Mouse (Mus musculus) cerebellum, adult 2 months (tissue): ENCODE measurements around the gene Slc38a6. TPM values are rescaled to one million over a fixed set of nuclear protein-coding genes. Genes with fewer than 3 reads are reported as not detected.
A peak's percentile ranks its signal among the peaks of the same experiment; 100 is the strongest.

Experiments
- DNase-seq, 2 experiments: peaks; one replicate each; pipeline ENCODE4 v3.0.0; 2021
- H3K27ac ChIP-seq: fragments of 200-500 bp; 2 replicates; pipeline ENCODE4 v1.5.1; 2012; ENCODE audit warnings: low read length, control low read depth, inconsistent platforms; ENCODE audit not compliant: insufficient read depth
- H3K27me3 ChIP-seq: fragments of 200-500 bp; 2 replicates; pipeline ENCODE4 v1.6.1; 2012; ENCODE audit warnings: inconsistent platforms, mild to moderate bottlenecking, low read length, moderate library complexity; ENCODE audit not compliant: control insufficient read depth, insufficient read depth
- H3K4me1 ChIP-seq: fragments of 200-500 bp; 2 replicates; pipeline ENCODE4 v1.6.1; 2011; ENCODE audit warnings: low read length; ENCODE audit not compliant: control insufficient read depth, insufficient read depth
- H3K4me3 ChIP-seq: fragments of 200-500 bp; replicated peaks from 2 replicates; pipeline ENCODE3; 2011; ENCODE audit warnings: mild to moderate bottlenecking, low read depth, low read length, control low read depth; ENCODE audit not compliant: insufficient read depth
- CTCF ChIP-seq: fragments of 200-500 bp; IDR thresholded peaks from 2 replicates; pipeline ENCODE4 v1.5.1; 2011; ENCODE audit warnings: low read depth, mild to moderate bottlenecking, control low read depth, low read length, moderate library complexity, borderline replicate concordance; ENCODE audit not compliant: insufficient read depth
- POLR2A ChIP-seq: fragments of 200-500 bp; IDR thresholded peaks from 2 replicates; pipeline ENCODE4 v1.6.1; 2011; ENCODE audit warnings: low read length, control low read depth, borderline replicate concordance; ENCODE audit not compliant: insufficient read depth
- WGBS: fragments of 180-500 bp; shearing (Covaris S2); methylation state at CpG from one replicate; pipeline ENCODE4 v1.1.7; 2018; 5-methylcytosine and 5-hydroxymethylcytosine counted together
- polyA plus RNA-seq: library from polyadenylated mRNA; depleted of rRNA; stranded (reverse); fragments of >200 nt; gene quantifications from 2 replicates; pipeline ENCODE4 v1.2.3, GENCODE M21; 2012

Gene Slc38a6
- polyA plus RNA-seq, 1 experiment, result 23.6 TPM

- no peak for TF ChIP-seq CTCF
- no peak for TF ChIP-seq POLR2A
- Histone ChIP-seq H3K27me3 (no peaks in the 10 kb centered on the region), H3K27ac (no peak overlapping the region), H3K4me3 (no peak overlapping the region), H3K4me1 (peaks cover 7% of the 10 kb centered on the region)
- 44% methylated on average over 5 of the region's 5 CpGs for whole genome bisulfite sequencing
- peak in 1 of 2 experiments; percentile 30 for DNase-seq
Observed at GRCm38 (mm10) chr12:73353362-73353761, 66.8 kb downstream of the Slc38a6 start.

GRCm38 (mm10) chr12:73354521-73354920 lies 67.9 kb downstream of the Slc38a6 start:
- Histone ChIP-seq H3K27me3 (no peaks in the 10 kb centered on the region), H3K4me3 (no peak overlapping the region), H3K4me1 (peaks cover 7% of the 10 kb centered on the region), H3K27ac (no peak overlapping the region)
- TF ChIP-seq CTCF, result no peak
- TF ChIP-seq POLR2A, result no peak
- 61% methylated on average over 4 of the region's 4 CpGs for WGBS
- DNase-seq, result no peak

GRCm38 (mm10) chr12:73355084-73355775 lies 68.7 kb downstream of the Slc38a6 start:
- DNase-seq, result peak in 1 of 2 experiments; percentile 38
- WGBS, result 63% methylated on average over 14 of the region's 14 CpGs
- TF ChIP-seq CTCF (no peak), POLR2A (no peak)
- Histone ChIP-seq H3K4me3 (no peak overlapping the region), H3K27me3 (no peaks in the 10 kb centered on the region), H3K27ac (no peak overlapping the region), H3K4me1 (peaks cover 7% of the 10 kb centered on the region)

- Histone ChIP-seq H3K27ac (no peak overlapping the region), H3K4me1 (peaks cover 7% of the 10 kb centered on the region), H3K4me3 (no peak overlapping the region), H3K27me3 (no peaks in the 10 kb centered on the region)
- DNase-seq, result no peak
- 91% methylated on average over 2 of the region's 2 CpGs for WGBS
- TF ChIP-seq POLR2A (no peak), CTCF (no peak)
Observed at GRCm38 (mm10) chr12:73356696-73357095, 70.1 kb downstream of the Slc38a6 start.

GRCm38 (mm10) chr12:73357311-73357710 lies 70.7 kb downstream of the Slc38a6 start:
- DNase-seq, result no peak
- Histone ChIP-seq H3K27ac (no peak overlapping the region), H3K4me1 (peaks cover 7% of the 10 kb centered on the region), H3K4me3 (no peak overlapping the region), H3K27me3 (no peaks in the 10 kb centered on the region)
- WGBS, result 82% methylated on average over 5 of the region's 5 CpGs
- TF ChIP-seq CTCF, result no peak
- TF ChIP-seq POLR2A, result no peak

GRCm38 (mm10) chr12:73357736-73358135 lies 71.2 kb downstream of the Slc38a6 start:
- TF ChIP-seq CTCF (no peak), POLR2A (no peak)
- no peak for DNase-seq
- WGBS, result 75% methylated on average over 3 of the region's 3 CpGs
- Histone ChIP-seq H3K4me1 (peaks cover 7% of the 10 kb centered on the region), H3K27ac (no peak overlapping the region), H3K27me3 (no peaks in the 10 kb centered on the region), H3K4me3 (no peak overlapping the region)

- H3K4me1 ChIP-seq, result peaks cover 4% of the 10 kb centered on the region
- no peaks in the 10 kb centered on the region for H3K27me3 ChIP-seq
- WGBS, result 68% methylated on average over 2 of the region's 2 CpGs
- no peak overlapping the region for H3K4me3 ChIP-seq
- no peak overlapping the region for H3K27ac ChIP-seq
- TF ChIP-seq CTCF (no peak), POLR2A (no peak)
- peak in 1 of 2 experiments; percentile 12 for DNase-seq
Observed at GRCm38 (mm10) chr12:73358640-73359039, 72.1 kb downstream of the Slc38a6 start.

GRCm38 (mm10) chr12:73359520-73359919 lies 72.9 kb downstream of the Slc38a6 start:
- no peak for DNase-seq
- no peak for TF ChIP-seq POLR2A
- no peak for TF ChIP-seq CTCF
- H3K27ac ChIP-seq, result no peak overlapping the region
- no peak overlapping the region for H3K4me3 ChIP-seq
- H3K27me3 ChIP-seq, result no peaks in the 10 kb centered on the region
- H3K4me1 ChIP-seq, result peaks cover 3% of the 10 kb centered on the region; the same call in 1 of the 2 replicates
- WGBS, result 82% methylated on average over 4 of the region's 4 CpGs
